Mouse (Mus musculus) neural tube, embryonic 12.5 days (tissue): ENCODE measurements around the gene Trp53bp2. TPM values are rescaled to one million over a fixed set of nuclear protein-coding genes. Genes with fewer than 3 reads are reported as not detected.

Experiments used
- ATAC-seq: fragments of 200-750 bp; cut with Nextera tagmentation; 2 replicates; pipeline ENCODE4 v1.8.0; 2017; ENCODE audit warnings: low read depth, mild to moderate bottlenecking, moderate TSS enrichment, moderate library complexity; ENCODE audit not compliant: low FRiP score
- H3K27ac ChIP-seq: fragments of 300-500 bp; sonication (generic); 2 replicates; pipeline ENCODE4 v1.5.1; 2016
- H3K27me3 ChIP-seq: fragments of 300-500 bp; sonication (generic); replicated peaks from 2 replicates; pipeline ENCODE4 v1.6.1; 2016; ENCODE audit warnings: mild to moderate bottlenecking
- H3K36me3 ChIP-seq: fragments of 300-500 bp; sonication (generic); 2 replicates; pipeline ENCODE4 v1.6.1; 2016; ENCODE audit warnings: mild to moderate bottlenecking
- H3K4me1 ChIP-seq: fragments of 300-500 bp; sonication (generic); 2 replicates; pipeline ENCODE4 v1.6.1; 2016
- H3K4me2 ChIP-seq: fragments of 300-500 bp; sonication (generic); replicated peaks from 2 replicates; pipeline ENCODE4 v1.6.1; 2016; ENCODE audit warnings: mild to moderate bottlenecking
- H3K4me3 ChIP-seq: fragments of 300-500 bp; sonication (generic); 2 replicates; pipeline ENCODE4 v1.5.1; 2016
- H3K9ac ChIP-seq: fragments of 300-500 bp; sonication (generic); 2 replicates; pipeline ENCODE4 v1.6.1; 2016; ENCODE audit warnings: mild to moderate bottlenecking
- H3K9me3 ChIP-seq: fragments of 300-500 bp; sonication (generic); 2 replicates; pipeline ENCODE4 v1.6.1; 2016; ENCODE audit warnings: mild to moderate bottlenecking
- WGBS: fragments of 180-500 bp; shearing (Covaris S2); methylation state at CpG from one replicate; pipeline ENCODE4 v1.1.7; 2016; 5-methylcytosine and 5-hydroxymethylcytosine counted together
- polyA plus RNA-seq: library from polyadenylated mRNA; unstranded; fragments of >200 nt; fragmentation: Nextera tagmentation; extraction: Ambion mirVana; gene quantifications from 2 replicates; pipeline ENCODE4 v1.2.1, GENCODE M21; 2016

Gene Trp53bp2
- polyA plus RNA-seq, 1 experiment from 2014 or later = 32.2 TPM

DNA sequence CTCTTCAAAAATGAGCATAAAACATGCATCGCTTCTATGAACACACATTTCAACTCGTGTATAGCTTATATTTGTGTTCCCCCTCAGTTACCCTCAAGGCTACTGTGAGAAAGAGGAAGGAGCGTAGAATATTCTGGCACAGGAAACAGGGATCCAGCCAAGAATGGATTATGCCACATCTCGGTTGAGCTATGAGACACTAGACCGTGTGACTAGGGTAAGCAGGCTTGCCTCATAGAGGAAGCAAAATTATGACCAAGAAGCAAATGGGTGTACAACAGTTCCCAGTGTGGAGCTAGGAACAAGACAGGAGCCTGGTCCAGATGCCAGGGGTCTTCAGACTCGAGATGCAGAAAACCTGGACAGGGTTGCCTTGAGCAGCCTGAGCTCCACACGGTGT lies 28.3 kb upstream of the Trp53bp2 start:
- H3K36me3 ChIP-seq = no peaks in the 10 kb centered on the region
- no peaks in the 10 kb centered on the region for H3K4me1 ChIP-seq
- H3K4me3 ChIP-seq = no peak overlapping the region
- 89% methylated on average over 7 of the region's 7 CpGs for WGBS
- no peaks in the 10 kb centered on the region for H3K27me3 ChIP-seq
- no peak overlapping the region for H3K4me2 ChIP-seq
- no peak overlapping the region for H3K9ac ChIP-seq
- ATAC-seq = no peak
- no peak overlapping the region for H3K27ac ChIP-seq
- no peaks in the 10 kb centered on the region for H3K9me3 ChIP-seq

DNA sequence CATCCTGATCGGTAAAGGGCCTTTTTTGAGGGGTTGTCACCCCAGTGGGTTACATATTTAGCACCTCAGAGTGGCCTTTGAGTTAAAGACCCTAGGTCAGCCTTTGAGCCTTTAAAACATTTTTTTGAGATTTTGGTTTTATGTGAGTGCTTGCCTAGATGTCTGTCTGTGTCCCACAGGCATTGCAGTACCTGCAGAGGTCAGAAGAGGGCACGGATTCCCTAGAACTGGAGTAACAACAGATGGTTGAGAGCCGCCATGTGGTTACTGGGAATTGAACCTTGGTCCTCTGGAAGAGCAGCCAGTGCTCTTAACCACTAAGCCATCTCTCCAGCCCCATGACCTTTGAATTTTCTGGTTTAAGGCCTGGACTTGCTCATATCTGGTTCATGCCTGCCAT lies 27.6 kb upstream of the Trp53bp2 start:
- Histone ChIP-seq H3K4me1 (no peaks in the 10 kb centered on the region), H3K9me3 (no peaks in the 10 kb centered on the region), H3K36me3 (no peaks in the 10 kb centered on the region), H3K4me2 (no peak overlapping the region), H3K4me3 (no peak overlapping the region), H3K27ac (no peak overlapping the region), H3K27me3 (no peaks in the 10 kb centered on the region), H3K9ac (no peak overlapping the region)
- 81% methylated on average over 3 of the region's 3 CpGs for WGBS
- no peak for ATAC-seq

DNA sequence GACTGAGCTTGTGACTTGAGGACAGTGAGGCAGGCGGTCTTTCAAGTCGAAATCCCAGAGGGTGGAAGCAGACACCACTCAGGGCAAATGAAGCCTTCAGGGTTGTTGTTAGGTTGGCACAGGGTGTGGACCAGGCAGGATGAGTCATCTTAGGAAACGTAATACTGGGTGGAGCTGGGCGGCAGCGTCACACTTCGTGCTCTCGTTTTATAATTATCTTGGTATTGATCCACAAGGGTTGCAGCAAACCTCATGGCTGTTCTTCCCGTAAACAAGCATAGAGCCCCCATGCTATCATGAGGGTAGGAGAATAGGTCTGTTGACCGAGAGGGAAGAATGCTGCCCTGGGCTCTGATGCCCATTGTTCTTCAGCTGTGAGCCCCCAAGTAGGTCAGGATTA lies 25.9 kb upstream of the Trp53bp2 start:
- Histone ChIP-seq H3K9me3 (no peaks in the 10 kb centered on the region), H3K27ac (no peak overlapping the region), H3K4me3 (no peak overlapping the region), H3K36me3 (no peaks in the 10 kb centered on the region), H3K9ac (no peak overlapping the region), H3K4me1 (no peaks in the 10 kb centered on the region), H3K27me3 (no peaks in the 10 kb centered on the region), H3K4me2 (no peak overlapping the region)
- no peak for ATAC-seq
- 82% methylated on average over 9 of the region's 9 CpGs for WGBS

DNA sequence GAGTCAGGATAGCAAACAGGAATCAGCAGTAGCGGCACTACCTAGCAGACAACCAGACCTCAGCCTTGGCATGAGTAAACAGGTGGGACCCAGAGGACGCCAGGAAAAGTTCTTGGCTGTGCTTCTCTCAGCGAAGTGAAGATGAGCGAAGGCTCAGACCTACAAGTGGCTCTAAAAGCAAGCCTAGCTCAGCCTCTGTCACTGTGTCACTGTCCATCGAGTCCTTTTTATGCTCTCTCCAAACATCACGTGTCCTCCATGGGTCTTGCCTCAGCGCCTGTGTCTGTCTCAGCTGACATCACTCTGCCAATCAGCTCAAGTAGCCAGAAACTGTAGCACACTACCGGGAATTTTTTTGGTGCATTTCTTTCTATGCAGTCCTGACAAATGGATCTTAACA lies 22.5 kb upstream of the Trp53bp2 start:
- Histone ChIP-seq H3K36me3 (no peaks in the 10 kb centered on the region), H3K27ac (no peak overlapping the region), H3K9ac (no peak overlapping the region), H3K4me3 (no peak overlapping the region), H3K4me1 (no peaks in the 10 kb centered on the region), H3K27me3 (no peaks in the 10 kb centered on the region), H3K4me2 (no peak overlapping the region), H3K9me3 (no peaks in the 10 kb centered on the region)
- ATAC-seq = no peak
- WGBS = 89% methylated on average over 8 of the region's 8 CpGs

DNA sequence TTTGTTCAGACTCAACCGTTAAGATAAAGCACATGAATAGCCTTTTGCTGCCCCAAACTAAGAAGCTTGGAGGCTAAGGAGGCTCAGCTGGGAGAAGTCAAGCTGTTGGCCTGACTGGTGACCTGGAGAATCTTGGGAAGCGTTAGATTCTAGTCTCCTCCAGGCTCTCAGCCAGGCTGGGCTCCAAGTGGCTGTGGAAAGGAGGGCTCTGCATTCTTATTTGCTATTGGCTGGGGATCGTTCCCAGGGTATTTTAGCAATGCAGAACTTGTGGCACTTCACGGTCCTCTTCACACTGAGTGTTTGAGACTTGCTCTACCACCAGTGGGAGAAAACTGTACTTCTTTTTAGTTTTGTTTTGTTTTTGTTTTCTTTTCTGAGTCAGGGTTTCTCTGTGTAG lies 20.2 kb upstream of the Trp53bp2 start:
- H3K9me3 ChIP-seq = no peaks in the 10 kb centered on the region
- H3K27me3 ChIP-seq = no peaks in the 10 kb centered on the region
- no peak overlapping the region for H3K4me3 ChIP-seq
- H3K4me2 ChIP-seq = no peak overlapping the region
- H3K4me1 ChIP-seq = no peaks in the 10 kb centered on the region
- no peak for ATAC-seq
- no peak overlapping the region for H3K9ac ChIP-seq
- 62% methylated on average over 4 of the region's 4 CpGs for WGBS
- H3K27ac ChIP-seq = no peak overlapping the region
- H3K36me3 ChIP-seq = no peaks in the 10 kb centered on the region

DNA sequence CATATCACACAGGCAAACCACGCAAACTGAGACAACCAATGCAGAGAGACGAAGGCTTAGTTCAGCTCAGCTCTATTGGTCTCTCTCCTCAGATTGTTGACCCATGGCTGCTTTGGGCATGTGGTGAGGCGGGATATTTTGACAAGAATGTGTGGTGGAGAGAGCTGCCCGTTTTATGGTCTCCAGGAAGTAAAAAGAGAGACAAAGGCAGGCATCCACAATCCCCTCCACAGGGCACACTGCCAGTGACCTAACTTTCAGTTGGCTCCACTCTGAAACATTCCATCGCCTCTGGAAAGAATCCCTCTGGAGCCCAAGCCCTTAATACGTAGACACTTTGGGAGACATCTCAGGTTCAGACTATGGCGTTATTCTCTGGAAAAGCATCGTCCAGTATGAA lies 10.8 kb upstream of the Trp53bp2 start:
- Histone ChIP-seq H3K4me2 (no peak overlapping the region), H3K27ac (no peak overlapping the region), H3K4me3 (no peak overlapping the region), H3K36me3 (no peaks in the 10 kb centered on the region), H3K9ac (no peak overlapping the region), H3K27me3 (no peaks in the 10 kb centered on the region), H3K4me1 (no peaks in the 10 kb centered on the region), H3K9me3 (no peaks in the 10 kb centered on the region)
- ATAC-seq = no peak
- 62% methylated on average over 8 of the region's 8 CpGs for WGBS

DNA sequence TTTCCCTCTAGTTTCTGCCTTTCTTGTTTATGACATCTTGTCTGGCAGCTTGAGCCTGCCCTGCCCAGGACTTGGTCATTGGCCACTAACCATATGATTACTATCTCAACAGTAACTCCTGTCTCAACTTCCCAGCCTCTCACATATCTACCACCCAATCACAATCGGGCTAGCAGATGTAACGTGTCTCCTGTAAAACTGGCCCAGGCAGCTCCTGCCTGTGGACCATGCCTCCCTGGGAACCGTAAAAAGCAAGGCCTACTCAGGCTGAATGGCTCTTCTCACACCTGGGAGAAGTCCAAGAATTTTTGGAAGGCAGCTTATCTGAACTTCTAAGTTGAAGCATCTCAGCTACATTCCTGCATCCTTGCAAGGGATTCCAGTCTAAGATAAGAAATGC lies 10.2 kb upstream of the Trp53bp2 start:
- Histone ChIP-seq H3K27ac (no peak overlapping the region), H3K4me2 (no peak overlapping the region), H3K4me3 (no peak overlapping the region), H3K9me3 (no peaks in the 10 kb centered on the region), H3K36me3 (no peaks in the 10 kb centered on the region), H3K9ac (no peak overlapping the region), H3K27me3 (no peaks in the 10 kb centered on the region), H3K4me1 (no peaks in the 10 kb centered on the region)
- 70% methylated on average over 3 of the region's 3 CpGs for WGBS
- ATAC-seq = no peak

DNA sequence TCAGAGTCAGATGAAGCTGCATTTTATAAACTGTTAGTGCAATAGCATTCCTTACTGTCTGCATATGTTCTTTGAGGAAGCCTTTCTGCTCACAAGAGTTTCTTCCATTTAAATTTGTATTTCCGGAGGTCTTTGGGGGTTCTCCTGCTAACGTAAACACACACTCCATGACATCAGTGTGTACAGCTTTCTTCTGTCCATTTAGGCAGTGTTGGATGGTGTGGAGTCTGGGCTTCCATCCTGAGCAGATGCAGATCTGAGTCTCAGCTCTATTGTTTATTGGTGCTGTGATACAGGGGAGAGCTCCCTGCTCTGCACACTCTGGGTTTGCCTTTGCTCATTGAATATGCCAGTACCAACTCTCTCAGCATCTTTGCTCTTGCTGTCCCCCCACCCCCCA lies 9.8 kb upstream of the Trp53bp2 start:
- H3K4me2 ChIP-seq = no peak overlapping the region
- no peak overlapping the region for H3K9ac ChIP-seq
- no peaks in the 10 kb centered on the region for H3K36me3 ChIP-seq
- 95% methylated on average over 2 of the region's 2 CpGs for WGBS
- H3K27me3 ChIP-seq = no peaks in the 10 kb centered on the region
- H3K27ac ChIP-seq = no peak overlapping the region
- no peaks in the 10 kb centered on the region for H3K9me3 ChIP-seq
- no peaks in the 10 kb centered on the region for H3K4me1 ChIP-seq
- no peak overlapping the region for H3K4me3 ChIP-seq
- ATAC-seq = no peak

DNA sequence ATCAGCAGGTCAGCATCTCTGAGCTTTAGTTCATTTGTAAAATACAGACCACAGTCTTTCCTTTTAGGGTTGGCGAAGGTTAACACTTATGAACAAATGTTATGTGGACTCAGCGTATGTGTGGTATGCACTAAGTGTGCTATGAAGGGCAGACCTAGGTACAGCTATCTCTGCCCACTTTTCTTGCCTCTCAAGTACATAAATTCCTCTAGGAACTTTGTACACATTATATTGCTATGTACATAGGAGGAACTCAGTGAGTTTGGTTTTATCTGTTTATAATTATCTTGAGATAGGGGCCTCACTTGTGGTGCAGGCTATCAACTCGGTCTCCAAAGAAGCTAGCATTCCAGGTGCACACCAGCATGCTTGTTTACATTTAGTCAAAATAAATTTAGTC lies 9.1 kb upstream of the Trp53bp2 start:
- ATAC-seq = no peak
- 86% methylated on average over 3 of the region's 3 CpGs for WGBS
- H3K9me3 ChIP-seq = no peaks in the 10 kb centered on the region
- H3K4me2 ChIP-seq = no peak overlapping the region
- no peaks in the 10 kb centered on the region for H3K36me3 ChIP-seq
- H3K27me3 ChIP-seq = no peaks in the 10 kb centered on the region
- H3K4me1 ChIP-seq = no peaks in the 10 kb centered on the region
- H3K9ac ChIP-seq = no peak overlapping the region
- no peak overlapping the region for H3K4me3 ChIP-seq
- H3K27ac ChIP-seq = no peak overlapping the region

DNA sequence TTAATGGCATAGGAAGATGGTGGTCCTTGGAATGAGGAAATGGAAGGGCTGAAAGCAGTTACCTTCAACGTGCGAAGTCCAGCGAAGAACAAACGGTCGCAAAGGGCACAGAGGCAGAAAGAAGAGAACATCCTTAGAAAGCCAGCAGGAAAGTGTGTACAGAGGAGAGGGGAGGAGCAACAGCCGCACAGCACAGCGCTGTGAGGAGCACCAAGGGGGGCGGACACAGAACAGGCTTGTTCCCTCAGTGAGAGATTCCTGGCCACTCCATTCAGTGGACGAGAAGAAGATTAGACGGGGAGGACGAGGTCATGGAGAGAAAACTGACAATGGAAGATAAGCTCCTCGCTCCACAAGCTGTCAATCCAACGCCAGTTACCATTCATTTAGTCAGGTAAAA lies 5.9 kb upstream of the Trp53bp2 start:
- Histone ChIP-seq H3K4me3 (no peak overlapping the region), H3K9ac (no peak overlapping the region), H3K4me1 (no peaks in the 10 kb centered on the region), H3K36me3 (no peaks in the 10 kb centered on the region), H3K27me3 (no peaks in the 10 kb centered on the region), H3K27ac (no peak overlapping the region), H3K9me3 (no peaks in the 10 kb centered on the region), H3K4me2 (no peak overlapping the region)
- ATAC-seq = no peak
- 58% methylated on average over 13 of the region's 13 CpGs for WGBS

DNA sequence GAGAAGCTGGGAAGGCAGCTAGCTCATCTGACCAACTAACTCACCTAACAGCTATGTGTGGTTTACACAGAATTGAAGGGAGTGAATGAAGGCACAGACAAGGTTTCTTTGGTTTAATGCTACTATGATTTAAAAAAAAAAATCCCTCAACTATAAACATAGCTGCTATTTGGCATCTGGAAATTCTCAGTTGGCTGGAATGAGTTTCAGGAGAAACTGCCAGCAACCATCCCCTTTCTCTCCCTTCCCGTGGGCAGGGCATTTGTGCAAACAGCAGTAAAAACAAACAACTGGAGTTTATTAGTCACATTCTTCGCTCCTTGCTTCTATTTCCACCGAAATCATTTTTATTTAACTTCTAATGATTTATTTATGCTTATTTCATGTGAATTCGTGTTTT lies 2.4 kb upstream of the Trp53bp2 start:
- Histone ChIP-seq H3K4me1 (peaks cover 10% of the 10 kb centered on the region), H3K9me3 (no peaks in the 10 kb centered on the region), H3K27ac (no peak overlapping the region), H3K4me2 (no peak overlapping the region), H3K4me3 (no peak overlapping the region), H3K27me3 (no peaks in the 10 kb centered on the region), H3K36me3 (no peaks in the 10 kb centered on the region), H3K9ac (no peak overlapping the region)
- WGBS = 78% methylated on average over 4 of the region's 4 CpGs
- ATAC-seq = no peak

DNA sequence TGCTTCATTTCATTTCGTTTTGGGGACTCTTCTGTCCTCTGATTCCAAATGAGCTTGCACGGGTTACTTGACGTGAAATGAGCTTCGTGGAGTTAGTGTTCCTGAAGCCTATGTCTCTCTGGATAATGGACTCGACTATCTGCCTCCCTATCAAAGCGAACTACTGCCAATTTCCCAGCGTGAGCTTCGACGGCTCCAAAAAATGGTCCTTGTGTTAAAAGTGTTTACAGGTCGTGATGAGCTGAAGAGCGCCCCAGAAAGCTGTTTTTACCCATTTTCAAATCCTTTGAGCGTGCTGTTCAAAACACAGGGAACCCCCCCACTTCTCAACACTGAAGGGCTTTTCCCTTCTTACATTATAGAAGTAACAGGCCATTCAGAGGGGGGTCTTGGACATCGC lies 729 bp upstream of the Trp53bp2 start:
- Histone ChIP-seq H3K4me2 (peak overlapping the region; percentile 71), H3K4me1 (peaks cover 15% of the 10 kb centered on the region), H3K9me3 (no peaks in the 10 kb centered on the region), H3K27ac (peak overlapping the region; percentile 80; the same call in 1 of the 2 replicates), H3K4me3 (peak overlapping the region; percentile 87), H3K9ac (peak overlapping the region; percentile 90), H3K36me3 (no peaks in the 10 kb centered on the region), H3K27me3 (no peaks in the 10 kb centered on the region)
- ATAC-seq = no peak
- WGBS = 2% methylated on average over 13 of the region's 13 CpGs

DNA sequence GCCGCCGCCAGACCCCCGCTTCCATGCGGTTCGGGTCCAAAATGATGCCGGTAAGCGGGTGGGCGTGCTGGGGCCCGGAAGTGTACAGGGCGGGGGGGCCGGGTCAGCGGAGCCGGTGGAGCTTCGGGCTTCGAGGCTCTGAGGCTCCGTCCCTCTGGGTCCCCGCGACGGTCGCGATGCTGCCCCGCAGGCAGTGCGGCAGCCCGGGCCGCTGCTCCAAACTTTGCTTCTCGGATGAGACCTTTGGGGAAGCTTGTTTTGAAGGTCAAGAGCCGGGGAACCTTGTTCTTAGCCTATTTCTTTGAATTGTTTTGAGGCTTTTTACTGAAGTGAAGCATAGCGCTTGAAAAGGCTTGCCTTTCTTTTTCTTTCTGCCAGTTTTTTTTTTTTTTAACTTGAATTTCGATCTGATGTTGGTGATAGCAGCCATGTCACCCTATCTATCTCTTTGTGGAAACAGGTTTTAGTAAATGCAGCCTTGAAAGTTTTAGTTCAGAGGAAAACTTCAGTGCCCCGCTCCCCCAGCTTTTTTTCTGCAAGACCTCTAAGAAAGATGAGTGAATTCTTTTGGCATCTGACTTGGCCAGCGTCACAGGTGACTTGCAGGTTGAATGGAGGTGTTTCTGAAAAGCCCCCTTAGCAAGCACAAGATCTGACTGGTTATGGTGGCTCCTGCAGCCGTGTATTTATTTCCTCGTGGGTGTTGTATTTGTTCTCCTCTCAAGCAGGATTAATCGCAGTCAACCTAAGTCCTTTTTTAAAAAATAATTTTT lies 615 bp downstream of the Trp53bp2 start:
- H3K27ac ChIP-seq = peak overlapping the region; percentile 80
- peak; percentile 80 for ATAC-seq
- H3K4me1 ChIP-seq = peaks cover 15% of the 10 kb centered on the region
- peak overlapping the region; percentile 71 for H3K4me2 ChIP-seq
- H3K4me3 ChIP-seq = peak overlapping the region; percentile 87
- no peaks in the 10 kb centered on the region for H3K27me3 ChIP-seq
- no peaks in the 10 kb centered on the region for H3K9me3 ChIP-seq
- WGBS = 1% methylated on average over 34 of the region's 34 CpGs
- H3K9ac ChIP-seq = peak overlapping the region; percentile 90
- no peaks in the 10 kb centered on the region for H3K36me3 ChIP-seq
